Mouse (Mus musculus): ENCODE measurements around the gene Cyp2f2.

DNA sequence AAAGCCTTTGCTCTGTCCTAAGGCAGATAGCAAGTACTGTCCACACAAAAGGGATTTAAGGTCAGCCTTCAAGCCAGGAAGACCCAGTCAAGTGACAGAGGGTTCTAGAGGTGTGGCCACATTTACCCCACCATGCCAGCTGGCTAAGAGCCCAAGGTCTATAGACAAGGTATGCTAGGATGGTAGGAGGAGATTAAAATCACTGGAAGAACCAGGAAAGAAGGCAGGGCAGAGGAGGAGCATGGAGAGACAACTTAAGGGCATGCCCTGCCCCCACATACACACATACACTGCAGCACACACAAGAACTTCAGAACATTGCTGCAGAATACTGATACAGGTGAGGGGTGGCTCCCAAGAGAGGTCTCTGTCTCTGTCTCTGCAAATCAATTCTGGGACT lies at the start of gene Cyp2f2:
- TF ChIP-seq CTCF (IDR thresholded peaks at IDR 0.05): no peak
- TF ChIP-seq POLR2A (IDR thresholded peaks at IDR 0.05; ENCODE audit: insufficient read depth, low read depth, low read length): no peak
- TF ChIP-seq EP300 (IDR thresholded peaks at IDR 0.05; ENCODE audit: insufficient read depth, low read depth, low read length): no peak

All from heart, adult 2 months (tissue).